Comparison of ENCODE assay signal across 8 mouse cellular contexts in genomic region chr9:110682255-110682654, GRCm38 (mm10). TPM values are rescaled to one million over a fixed set of nuclear protein-coding genes. Genes with fewer than 3 reads are reported as not detected.
A peak's percentile ranks its signal among the peaks of the same experiment; 100 is the strongest.
DNase-seq lines count a peak whose midpoint lies in the region; ATAC-seq and TF ChIP-seq lines count a peak whose summit lies in the region.
"Had no signal": no experiment of that assay in that cellular context is flagged by ENCODE, and none has a peak within 500 bp of the region (broad histone marks: within the 10 kb centered on the region; RNA-seq: fewer than 3 reads in every experiment).

No protein-coding gene starts in this region.

- no peak for TF ChIP-seq POLR2A in olfactory bulb, adult 2 months (IDR thresholded peaks at IDR 0.05; ENCODE audit: insufficient read depth, low read depth, low read length)

- no peak for ATAC-seq in limb, embryonic 12.5 days (ENCODE audit: insufficient number of reproducible peaks, insufficient read depth, low FRiP score, low TSS enrichment, low read depth)
- ATAC-seq in intestine, embryonic 16.5 days: no peak
- no peak for ATAC-seq in CD4-positive, CD25-positive, alpha-beta regulatory T cell, adult 4 months

- H3K9ac ChIP-seq in limb, embryonic 12.5 days (replicated peaks): no peak overlapping the region
- H3K9ac ChIP-seq in intestine, embryonic 16.5 days (ENCODE audit: low read depth, low read length): no peak overlapping the region
- H3K9ac ChIP-seq: liver, embryonic 14.5 days had no signal

- H3K4me1 ChIP-seq in limb, embryonic 12.5 days (replicated peaks): peaks cover 26% of the 10 kb centered on the region
- H3K4me1 ChIP-seq in limb, embryonic 10.5 days: peaks cover 34% of the 10 kb centered on the region
- H3K4me1 ChIP-seq in forebrain, embryonic 10.5 days: peaks cover 73% of the 10 kb centered on the region
- H3K4me1 ChIP-seq in intestine, embryonic 16.5 days (ENCODE audit: control insufficient read depth, insufficient read depth, low read length): peaks cover 56% of the 10 kb centered on the region
- peaks cover 66% of the 10 kb centered on the region for H3K4me1 ChIP-seq in olfactory bulb, adult 2 months (ENCODE audit: control insufficient read depth, insufficient read depth, low read length)

- no peak overlapping the region for H3K4me2 ChIP-seq in limb, embryonic 12.5 days
- H3K4me2 ChIP-seq in intestine, embryonic 16.5 days (ENCODE audit: low read depth, low read length): no peak overlapping the region

- TF ChIP-seq CTCF in olfactory bulb, adult 2 months (IDR thresholded peaks at IDR 0.05; ENCODE audit: insufficient read depth, low read depth, low read length): no peak

- H3K4me3 ChIP-seq in limb, embryonic 12.5 days (replicated peaks): no peak overlapping the region
- no peak overlapping the region for H3K4me3 ChIP-seq in limb, embryonic 10.5 days
- no peak overlapping the region for H3K4me3 ChIP-seq in forebrain, embryonic 10.5 days
- no peak overlapping the region for H3K4me3 ChIP-seq in intestine, embryonic 16.5 days (ENCODE audit: low read length)
- H3K4me3 ChIP-seq in olfactory bulb, adult 2 months (ENCODE audit: insufficient read depth, low read depth, low read length): no peak overlapping the region

- WGBS in limb, embryonic 12.5 days: 52% methylated on average over 5 of the region's 5 CpGs
- 53% methylated on average over 5 of the region's 5 CpGs for WGBS in limb, embryonic 10.5 days
- 73% methylated on average over 5 of the region's 5 CpGs for WGBS in forebrain, embryonic 10.5 days
- 51% methylated on average over 5 of the region's 5 CpGs for WGBS in intestine, embryonic 16.5 days
- 29% methylated on average over 5 of the region's 5 CpGs for WGBS in olfactory bulb, adult 2 months

- H3K27me3 ChIP-seq in limb, embryonic 12.5 days: no peaks in the 10 kb centered on the region
- no peaks in the 10 kb centered on the region for H3K27me3 ChIP-seq in limb, embryonic 10.5 days (ENCODE audit: low read depth, poor library complexity, severe bottlenecking)
- H3K27me3 ChIP-seq in forebrain, embryonic 10.5 days (ENCODE audit: poor library complexity, severe bottlenecking): no peaks in the 10 kb centered on the region
- H3K27me3 ChIP-seq in intestine, embryonic 16.5 days (replicated peaks; ENCODE audit: control insufficient read depth, insufficient read depth, low read length): no peaks in the 10 kb centered on the region

- DNase-seq in limb, embryonic 10.5 days (ENCODE audit: low spot score): no peak
- DNase-seq in forebrain, embryonic 10.5 days (ENCODE audit: extremely low spot score, low spot score): no peak
- no peak for DNase-seq in B cell, adult 2 months

- H3K27ac ChIP-seq in limb, embryonic 12.5 days: 0 out of 2 replicates have a peak overlapping the region, but pooled peaks have one; percentile 17
- H3K27ac ChIP-seq in limb, embryonic 10.5 days: no peak overlapping the region
- H3K27ac ChIP-seq in forebrain, embryonic 10.5 days: peak overlapping the region; percentile 53; the same call in 1 of the 2 replicates
- 0 out of 2 replicates have a peak overlapping the region, but pooled peaks have one; percentile 15 for H3K27ac ChIP-seq in intestine, embryonic 16.5 days (ENCODE audit: low read length)
- peak overlapping the region; percentile 80 for H3K27ac ChIP-seq in olfactory bulb, adult 2 months (ENCODE audit: insufficient read depth, low read depth, low read length)
- H3K27ac ChIP-seq: liver, embryonic 14.5 days had no signal

- H3K9me3 ChIP-seq in limb, embryonic 12.5 days: no peaks in the 10 kb centered on the region
- H3K9me3 ChIP-seq in limb, embryonic 10.5 days (replicated peaks): no peaks in the 10 kb centered on the region
- H3K9me3 ChIP-seq in forebrain, embryonic 10.5 days: no peaks in the 10 kb centered on the region
- H3K9me3 ChIP-seq in intestine, embryonic 16.5 days (ENCODE audit: control insufficient read depth, low read length): no peaks in the 10 kb centered on the region

- H3K36me3 ChIP-seq in limb, embryonic 12.5 days: no peaks in the 10 kb centered on the region
- H3K36me3 ChIP-seq in limb, embryonic 10.5 days: peaks cover 14% of the 10 kb centered on the region; the same call in 1 of the 2 replicates
- peaks cover 16% of the 10 kb centered on the region for H3K36me3 ChIP-seq in forebrain, embryonic 10.5 days (replicated peaks)
- no peaks in the 10 kb centered on the region for H3K36me3 ChIP-seq in intestine, embryonic 16.5 days (ENCODE audit: control insufficient read depth, insufficient read depth, low read length)

RNA-seq across cellular contexts. Expression of gene Ccdc12, which starts 26.0 kb away (rescaled TPM):
- 126 and 133 TPM in 2 replicates for polyA plus RNA-seq in limb, embryonic 12.5 days (2016; fragmentation: Nextera tagmentation; extraction: Ambion mirVana)
- 164 and 175 TPM in 2 replicates for polyA plus RNA-seq in limb, embryonic 10.5 days (2016; fragmentation: Nextera tagmentation; extraction: Ambion mirVana)
- 178 and 183 TPM in 2 replicates for polyA plus RNA-seq in forebrain, embryonic 10.5 days (2016; fragmentation: Nextera tagmentation; extraction: Ambion mirVana)
- 168 and 188 TPM in 2 replicates for polyA plus RNA-seq in intestine, embryonic 16.5 days (2015; fragmentation: Nextera tagmentation; extraction: Ambion mirVana)
- polyA plus RNA-seq in olfactory bulb, adult 2 months (2012; ENCODE audit: insufficient read depth, insufficient read length, low replicate concordance, missing spikeins): not detected in 2 replicates
- 100 to 1,000 TPM; 225 to 243 TPM for polyA plus RNA-seq in CD4-positive, CD25-positive, alpha-beta regulatory T cell, adult 4 months (2017; shearing (Covaris generic))

RNA-seq across cellular contexts. Expression of gene Nbeal2, which starts 28.3 kb away (rescaled TPM):
- 1.1 and 1.6 TPM in 2 replicates for polyA plus RNA-seq in limb, embryonic 12.5 days (2016; fragmentation: Nextera tagmentation; extraction: Ambion mirVana)
- polyA plus RNA-seq in limb, embryonic 10.5 days (2016; fragmentation: Nextera tagmentation; extraction: Ambion mirVana): 0.73 and 0.76 TPM in 2 replicates
- 1.4 and 2.0 TPM in 2 replicates for polyA plus RNA-seq in forebrain, embryonic 10.5 days (2016; fragmentation: Nextera tagmentation; extraction: Ambion mirVana)
- polyA plus RNA-seq in intestine, embryonic 16.5 days (2015; fragmentation: Nextera tagmentation; extraction: Ambion mirVana): 4.0 and 4.2 TPM in 2 replicates
- polyA plus RNA-seq in olfactory bulb, adult 2 months (2012; ENCODE audit: insufficient read depth, insufficient read length, low replicate concordance, missing spikeins): not detected in 2 replicates
- 10 to 100 TPM; 20.1 to 20.5 TPM for polyA plus RNA-seq in CD4-positive, CD25-positive, alpha-beta regulatory T cell, adult 4 months (2017; shearing (Covaris generic))

RNA-seq across cellular contexts. Expression of gene Nradd, which starts 58.0 kb away (rescaled TPM):
- 62.7 and 67.1 TPM in 2 replicates for polyA plus RNA-seq in limb, embryonic 12.5 days (2016; fragmentation: Nextera tagmentation; extraction: Ambion mirVana)
- 52.8 and 60.6 TPM in 2 replicates for polyA plus RNA-seq in limb, embryonic 10.5 days (2016; fragmentation: Nextera tagmentation; extraction: Ambion mirVana)
- polyA plus RNA-seq in forebrain, embryonic 10.5 days (2016; fragmentation: Nextera tagmentation; extraction: Ambion mirVana): 36.3 and 36.4 TPM in 2 replicates
- polyA plus RNA-seq in intestine, embryonic 16.5 days (2015; fragmentation: Nextera tagmentation; extraction: Ambion mirVana): 25.7 and 28.4 TPM in 2 replicates
- polyA plus RNA-seq in olfactory bulb, adult 2 months (2012; ENCODE audit: insufficient read depth, insufficient read length, low replicate concordance, missing spikeins): not detected in 2 replicates
- polyA plus RNA-seq in CD4-positive, CD25-positive, alpha-beta regulatory T cell, adult 4 months (2017; shearing (Covaris generic)): 1 to 10 TPM; 5.5 to 8.2 TPM

RNA-seq across cellular contexts. Expression of gene Myl3, which starts 59.4 kb away (rescaled TPM):
- 1.6 and 2.6 TPM in 2 replicates for polyA plus RNA-seq in limb, embryonic 12.5 days (2016; fragmentation: Nextera tagmentation; extraction: Ambion mirVana)
- polyA plus RNA-seq in limb, embryonic 10.5 days (2016; fragmentation: Nextera tagmentation; extraction: Ambion mirVana): 1.7 and 3.5 TPM in 2 replicates
- 0.27 and 0.54 TPM in 2 replicates for polyA plus RNA-seq in forebrain, embryonic 10.5 days (2016; fragmentation: Nextera tagmentation; extraction: Ambion mirVana)
- polyA plus RNA-seq in intestine, embryonic 16.5 days (2015; fragmentation: Nextera tagmentation; extraction: Ambion mirVana): 0.67 and 0.71 TPM in 2 replicates
- polyA plus RNA-seq in olfactory bulb, adult 2 months (2012; ENCODE audit: insufficient read depth, insufficient read length, low replicate concordance, missing spikeins): not detected in 2 replicates
- not detected for polyA plus RNA-seq in CD4-positive, CD25-positive, alpha-beta regulatory T cell, adult 4 months (2017; shearing (Covaris generic))

Comparison
In these comparisons a context has a peak if more than half of its experiments do, and no peak if none do; other contexts are left out.
1. RNA of gene Ccdc12, which starts 26.0 kb away (polyA plus RNA-seq): 225 to 243 TPM in CD4-positive, CD25-positive, alpha-beta regulatory T cell, adult 4 months, 168 to 188 TPM in intestine, embryonic 16.5 days, 178 to 183 TPM in forebrain, embryonic 10.5 days, 164 to 175 TPM in limb, embryonic 10.5 days and 126 to 133 TPM in limb, embryonic 12.5 days; not detected in olfactory bulb, adult 2 months; every median in the first group is over 100 times any median in the second.